ENCODE assay signal across 8 mouse cellular contexts in the genomic region with DNA sequence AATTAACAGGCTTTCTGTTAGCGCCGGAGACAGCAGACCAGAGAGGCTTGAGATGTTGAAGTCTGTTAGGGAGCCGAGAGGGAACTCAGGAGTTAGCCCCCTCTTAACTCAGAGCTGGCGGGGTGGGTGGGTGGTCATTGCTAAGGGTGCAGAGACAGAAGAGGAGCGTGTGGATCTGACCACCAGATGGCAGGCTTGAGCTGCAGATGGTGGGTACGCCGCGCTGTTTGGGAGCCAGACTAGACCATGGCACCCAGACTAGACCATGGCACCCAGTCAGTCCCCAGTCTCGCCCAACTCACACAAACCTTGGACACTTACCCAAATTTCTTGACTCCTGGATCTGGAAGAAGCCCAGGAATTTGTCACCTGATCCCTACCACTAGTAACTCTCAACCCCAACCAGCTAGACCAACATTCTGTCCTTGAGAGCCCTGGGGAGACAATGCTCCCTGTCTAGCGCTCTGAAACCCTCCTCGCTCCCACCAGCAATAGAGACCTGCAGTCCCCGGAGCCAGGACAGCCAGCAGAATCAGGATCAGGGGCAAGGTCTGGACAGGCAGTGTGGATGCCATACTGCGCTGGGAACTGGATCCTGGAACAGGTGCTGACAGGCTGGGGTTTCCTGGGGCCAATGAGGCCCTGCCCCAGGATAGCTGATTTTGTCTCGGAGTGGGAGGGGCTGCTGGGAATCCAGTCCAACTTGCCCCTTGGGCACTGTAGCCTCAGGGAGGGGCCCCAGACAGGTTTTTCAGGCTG. TPM values are rescaled to one million over a fixed set of nuclear protein-coding genes. Genes with fewer than 3 reads are reported as not detected.
A peak's percentile ranks its signal among the peaks of the same experiment; 100 is the strongest.
DNase-seq lines count a peak whose midpoint lies in the region; ATAC-seq lines count a peak whose summit lies in the region.

No protein-coding gene starts in this region.

- H3K27ac ChIP-seq in heart, embryonic 15.5 days = no peak overlapping the region
- no peak overlapping the region for H3K27ac ChIP-seq in liver, embryonic 12.5 days

- peak; percentile 76; the same call in 1 of the 2 replicates for ATAC-seq in heart, embryonic 15.5 days (replicated peaks; ENCODE audit: insufficient number of reproducible peaks, insufficient read depth, low FRiP score, low read depth)
- 0 out of 2 replicates have a peak, but pooled peaks have one; percentile 60 for ATAC-seq in liver, embryonic 12.5 days

- peak; percentile 93 for DNase-seq in CD4-positive, CD25-positive, alpha-beta regulatory T cell, adult 2 months (ENCODE audit: low read depth, low spot score)
- DNase-seq in c-Kit-negative CD71-positive TER-119-positive erythroid progenitor cells, embryonic 14.5 days (ENCODE audit: low read depth, low spot score) = peak; percentile 20
- peak; percentile 31 for DNase-seq in fibroblast of lung, adult 2 months (ENCODE audit: low read depth)
- peak; percentile 93 for DNase-seq in kidney, postnatal 10 days
- DNase-seq in natural killer cell, adult 2 months (ENCODE audit: low spot score in 2 of 2) = peak; percentile 76 to 85
- peak; percentile 93 for DNase-seq in splenic B cell, adult 2 months (ENCODE audit: low read depth, low spot score)

- 7% methylated on average over 14 of the region's 14 CpGs for WGBS in heart, embryonic 15.5 days
- 9% methylated on average over 14 of the region's 14 CpGs for WGBS in liver, embryonic 12.5 days (ENCODE audit: insufficient replicate concordance)

- H3K36me3 ChIP-seq in heart, embryonic 15.5 days = no peaks in the 10 kb centered on the region
- H3K36me3 ChIP-seq in liver, embryonic 12.5 days = no peaks in the 10 kb centered on the region
- H3K36me3 ChIP-seq in splenic B cell, adult 2 months (ENCODE audit: control insufficient read depth, insufficient read depth, low read length, poor library complexity, severe bottlenecking) = no peaks in the 10 kb centered on the region

- H3K27me3 ChIP-seq in heart, embryonic 15.5 days = peaks cover 46% of the 10 kb centered on the region
- H3K27me3 ChIP-seq in liver, embryonic 12.5 days (replicated peaks) = peaks cover 58% of the 10 kb centered on the region
- H3K27me3 ChIP-seq in splenic B cell, adult 2 months (ENCODE audit: control insufficient read depth, insufficient read depth, low read length, poor library complexity, severe bottlenecking) = no peaks in the 10 kb centered on the region

- H3K9me3 ChIP-seq in heart, embryonic 15.5 days (replicated peaks) = no peaks in the 10 kb centered on the region
- H3K9me3 ChIP-seq in liver, embryonic 12.5 days (replicated peaks) = no peaks in the 10 kb centered on the region

- H3K4me2 ChIP-seq in heart, embryonic 15.5 days = 0 out of 2 replicates have a peak overlapping the region, but pooled peaks have one; percentile 8
- H3K4me2 ChIP-seq in liver, embryonic 12.5 days = no peak overlapping the region

- no peak overlapping the region for H3K9ac ChIP-seq in heart, embryonic 15.5 days
- H3K9ac ChIP-seq in liver, embryonic 12.5 days = no peak overlapping the region; the same call in 1 of the 2 replicates

- no peak overlapping the region for H3K4me3 ChIP-seq in heart, embryonic 15.5 days
- H3K4me3 ChIP-seq in liver, embryonic 12.5 days = no peak overlapping the region

- peaks cover 9% of the 10 kb centered on the region; the same call in 1 of the 2 replicates for H3K4me1 ChIP-seq in heart, embryonic 15.5 days (replicated peaks)
- no peaks in the 10 kb centered on the region for H3K4me1 ChIP-seq in liver, embryonic 12.5 days

RNA-seq across cellular contexts. Expression of gene Upk2, which starts 0.5 kb away (rescaled TPM):
- 0.63 TPM in 1 of 2 replicates, not detected in the other for polyA plus RNA-seq in heart, embryonic 15.5 days (2015; fragmentation: Nextera tagmentation; extraction: Ambion mirVana)
- not detected in 2 replicates for polyA plus RNA-seq in liver, embryonic 12.5 days (2016; fragmentation: Nextera tagmentation; extraction: Ambion mirVana)

RNA-seq across cellular contexts. Expression of gene Foxr1, which starts 13.4 kb away (rescaled TPM):
- polyA plus RNA-seq in heart, embryonic 15.5 days (2015; fragmentation: Nextera tagmentation; extraction: Ambion mirVana) = not detected in 2 replicates
- polyA plus RNA-seq in liver, embryonic 12.5 days (2016; fragmentation: Nextera tagmentation; extraction: Ambion mirVana) = not detected in 2 replicates

RNA-seq across cellular contexts. Expression of gene Bcl9l, which starts 28.3 kb away (rescaled TPM):
- 9.1 and 12.6 TPM in 2 replicates for polyA plus RNA-seq in heart, embryonic 15.5 days (2015; fragmentation: Nextera tagmentation; extraction: Ambion mirVana)
- polyA plus RNA-seq in liver, embryonic 12.5 days (2016; fragmentation: Nextera tagmentation; extraction: Ambion mirVana) = 2.5 and 2.7 TPM in 2 replicates

RNA-seq across cellular contexts. Expression of gene Ccdc84, which starts 35.9 kb away (rescaled TPM):
- polyA plus RNA-seq in heart, embryonic 15.5 days (2015; fragmentation: Nextera tagmentation; extraction: Ambion mirVana) = 18.3 and 23.5 TPM in 2 replicates
- polyA plus RNA-seq in liver, embryonic 12.5 days (2016; fragmentation: Nextera tagmentation; extraction: Ambion mirVana) = 16.8 and 18.6 TPM in 2 replicates

RNA-seq across cellular contexts. Expression of gene Trappc4, which starts 46.9 kb away (rescaled TPM):
- polyA plus RNA-seq in heart, embryonic 15.5 days (2015; fragmentation: Nextera tagmentation; extraction: Ambion mirVana) = 78.6 and 87.4 TPM in 2 replicates
- 77.7 and 79.9 TPM in 2 replicates for polyA plus RNA-seq in liver, embryonic 12.5 days (2016; fragmentation: Nextera tagmentation; extraction: Ambion mirVana)

Comparison
In these comparisons a context has a peak if more than half of its experiments do, and no peak if none do; other contexts are left out.
1. DNase-seq: peak in every context shown above with its lines; median percentile 93 in CD4-positive, CD25-positive, alpha-beta regulatory T cell, adult 2 months; 93 in kidney, postnatal 10 days; 93 in splenic B cell, adult 2 months; 80 in natural killer cell, adult 2 months; 31 in fibroblast of lung, adult 2 months; 20 in c-Kit-negative CD71-positive TER-119-positive erythroid progenitor cells, embryonic 14.5 days.